Mouse (Mus musculus) embryonic facial prominence, embryonic 12.5 days (tissue): ENCODE data around the gene Cbx6. TPM values are rescaled to one million over a fixed set of nuclear protein-coding genes. Genes with fewer than 3 reads are reported as not detected.

Source experiments
- ATAC-seq: fragments of 200-750 bp; cut with Nextera tagmentation; 2 replicates; pipeline ENCODE4 v1.8.0; 2017; ENCODE audit not compliant: insufficient number of reproducible peaks, insufficient read depth, low FRiP score, low TSS enrichment
- H3K27ac ChIP-seq: fragments of 300-500 bp; sonication (generic); 2 replicates; pipeline ENCODE4 v1.5.1; 2016; ENCODE audit warnings: mild to moderate bottlenecking
- H3K27me3 ChIP-seq: fragments of 300-500 bp; sonication (generic); 2 replicates; pipeline ENCODE4 v1.6.1; 2016; ENCODE audit warnings: mild to moderate bottlenecking, moderate library complexity
- H3K36me3 ChIP-seq: fragments of 300-500 bp; sonication (generic); 2 replicates; pipeline ENCODE4 v1.6.1; 2016; ENCODE audit warnings: mild to moderate bottlenecking
- H3K4me1 ChIP-seq: fragments of 300-500 bp; sonication (generic); 2 replicates; pipeline ENCODE4 v1.6.1; 2016
- H3K4me2 ChIP-seq: fragments of 300-500 bp; sonication (generic); replicated peaks from 2 replicates; pipeline ENCODE4 v1.6.1; 2016; ENCODE audit warnings: mild to moderate bottlenecking, moderate library complexity
- H3K4me3 ChIP-seq: fragments of 300-500 bp; sonication (generic); 2 replicates; pipeline ENCODE4 v1.5.1; 2016; ENCODE audit warnings: mild to moderate bottlenecking
- H3K9ac ChIP-seq: fragments of 300-500 bp; sonication (generic); 2 replicates; pipeline ENCODE4 v1.6.1; 2016; ENCODE audit warnings: mild to moderate bottlenecking, moderate library complexity
- H3K9me3 ChIP-seq: fragments of 300-500 bp; sonication (generic); 2 replicates; pipeline ENCODE4 v1.6.1; 2016; ENCODE audit warnings: mild to moderate bottlenecking, moderate library complexity
- WGBS: fragments of 180-500 bp; shearing (Covaris S2); methylation state at CpG from one replicate; pipeline ENCODE4 v1.1.7; 2016; 5-methylcytosine and 5-hydroxymethylcytosine counted together
- polyA plus RNA-seq: library from polyadenylated mRNA; unstranded; fragments of >200 nt; fragmentation: Nextera tagmentation; extraction: Ambion mirVana; gene quantifications from 2 replicates; pipeline ENCODE4 v1.2.1, GENCODE M21; 2016

Cbx6 gene
- polyA plus RNA-seq, 1 experiment from 2014 or later, result 31.5 TPM

- 79% methylated on average over 10 of the region's 10 CpGs for WGBS
- Histone ChIP-seq H3K4me2 (no peak overlapping the region), H3K27me3 (peaks cover 43% of the 10 kb centered on the region), H3K9me3 (no peaks in the 10 kb centered on the region), H3K4me3 (no peak overlapping the region), H3K36me3 (no peaks in the 10 kb centered on the region), H3K4me1 (no peaks in the 10 kb centered on the region), H3K9ac (no peak overlapping the region), H3K27ac (no peak overlapping the region)
- ATAC-seq, result no peak
Observed at GRCm38 (mm10) chr15:79798591-79798990, 35.9 kb downstream of the Cbx6 start.

- Histone ChIP-seq H3K4me3 (no peak overlapping the region), H3K27ac (no peak overlapping the region), H3K27me3 (peaks cover 33% of the 10 kb centered on the region), H3K9ac (no peak overlapping the region), H3K36me3 (no peaks in the 10 kb centered on the region), H3K9me3 (no peaks in the 10 kb centered on the region), H3K4me2 (no peak overlapping the region), H3K4me1 (no peaks in the 10 kb centered on the region)
- WGBS, result 76% methylated on average over 8 of the region's 8 CpGs
- no peak for ATAC-seq
Observed at GRCm38 (mm10) chr15:79797680-79798079, 36.8 kb downstream of the Cbx6 start.

GRCm38 (mm10) chr15:79797096-79797495, 37.4 kb downstream of the Cbx6 start:
- no peak overlapping the region for H3K4me2 ChIP-seq
- peaks cover 28% of the 10 kb centered on the region for H3K27me3 ChIP-seq
- no peak for ATAC-seq

GRCm38 (mm10) chr15:79796256-79796655, 38.2 kb downstream of the Cbx6 start:
- H3K27me3 ChIP-seq, result peaks cover 24% of the 10 kb centered on the region; the same call in 1 of the 2 replicates
- no peak overlapping the region for H3K27ac ChIP-seq
- H3K9me3 ChIP-seq, result no peaks in the 10 kb centered on the region
- ATAC-seq, result no peak
- no peak overlapping the region for H3K9ac ChIP-seq
- H3K4me2 ChIP-seq, result no peak overlapping the region
- no peaks in the 10 kb centered on the region for H3K36me3 ChIP-seq
- WGBS, result 86% methylated on average over 12 of the region's 12 CpGs
- no peaks in the 10 kb centered on the region for H3K4me1 ChIP-seq
- no peak overlapping the region for H3K4me3 ChIP-seq

More at GRCm38 (mm10) chr15:79797096-79797495, 37.4 kb downstream of the Cbx6 start:
- Histone ChIP-seq H3K27ac (no peak overlapping the region), H3K9me3 (no peaks in the 10 kb centered on the region), H3K4me3 (no peak overlapping the region), H3K4me1 (no peaks in the 10 kb centered on the region), H3K9ac (no peak overlapping the region), H3K36me3 (no peaks in the 10 kb centered on the region)
- WGBS, result 84% methylated on average over 7 of the region's 7 CpGs

- Histone ChIP-seq H3K9ac (no peak overlapping the region), H3K4me3 (no peak overlapping the region), H3K4me2 (no peak overlapping the region), H3K36me3 (no peaks in the 10 kb centered on the region), H3K27ac (no peak overlapping the region), H3K9me3 (no peaks in the 10 kb centered on the region), H3K27me3 (peaks cover 10% of the 10 kb centered on the region; the same call in 1 of the 2 replicates), H3K4me1 (no peaks in the 10 kb centered on the region)
- 23% methylated on average over 20 of the region's 20 CpGs for WGBS
- ATAC-seq, result no peak
Observed at GRCm38 (mm10) chr15:79794173-79794572, 40.3 kb downstream of the Cbx6 start.

- WGBS, result 90% methylated on average over 9 of the region's 9 CpGs
- Histone ChIP-seq H3K27ac (no peak overlapping the region), H3K4me2 (no peak overlapping the region), H3K27me3 (peaks cover 10% of the 10 kb centered on the region; the same call in 1 of the 2 replicates), H3K4me1 (no peaks in the 10 kb centered on the region), H3K4me3 (no peak overlapping the region), H3K36me3 (no peaks in the 10 kb centered on the region), H3K9ac (no peak overlapping the region), H3K9me3 (no peaks in the 10 kb centered on the region)
- ATAC-seq, result no peak
Observed at GRCm38 (mm10) chr15:79793076-79793475, 41.4 kb downstream of the Cbx6 start.

GRCm38 (mm10) chr15:79792455-79792854, 42.0 kb downstream of the Cbx6 start:
- H3K9ac ChIP-seq, result no peak overlapping the region
- H3K27ac ChIP-seq, result no peak overlapping the region
- H3K36me3 ChIP-seq, result no peaks in the 10 kb centered on the region
- H3K9me3 ChIP-seq, result no peaks in the 10 kb centered on the region
- no peaks in the 10 kb centered on the region for H3K4me1 ChIP-seq
- H3K4me2 ChIP-seq, result no peak overlapping the region
- H3K4me3 ChIP-seq, result no peak overlapping the region
- 25% methylated on average over 19 of the region's 19 CpGs for WGBS
- no peak for ATAC-seq
- H3K27me3 ChIP-seq, result peaks cover 14% of the 10 kb centered on the region

- H3K27me3 ChIP-seq, result peaks cover 14% of the 10 kb centered on the region
- H3K36me3 ChIP-seq, result no peaks in the 10 kb centered on the region
- WGBS, result 4% methylated on average over 12 of the region's 12 CpGs
- H3K9me3 ChIP-seq, result no peaks in the 10 kb centered on the region
- H3K4me2 ChIP-seq, result no peak overlapping the region
- ATAC-seq, result no peak
- H3K27ac ChIP-seq, result no peak overlapping the region
- H3K4me3 ChIP-seq, result no peak overlapping the region
- H3K9ac ChIP-seq, result no peak overlapping the region
- no peaks in the 10 kb centered on the region for H3K4me1 ChIP-seq
Observed at GRCm38 (mm10) chr15:79791502-79791901, 43.0 kb downstream of the Cbx6 start.

- Histone ChIP-seq H3K27ac (no peak overlapping the region), H3K4me2 (no peak overlapping the region), H3K4me3 (no peak overlapping the region), H3K9ac (no peak overlapping the region), H3K4me1 (no peaks in the 10 kb centered on the region), H3K27me3 (peaks cover 14% of the 10 kb centered on the region), H3K36me3 (no peaks in the 10 kb centered on the region), H3K9me3 (no peaks in the 10 kb centered on the region)
- WGBS, result 84% methylated on average over 6 of the region's 6 CpGs
- ATAC-seq, result no peak
Observed at GRCm38 (mm10) chr15:79790905-79791304, 43.6 kb downstream of the Cbx6 start.

- no peak overlapping the region for H3K4me3 ChIP-seq
- no peak overlapping the region for H3K9ac ChIP-seq
- H3K4me1 ChIP-seq, result no peaks in the 10 kb centered on the region
- no peak overlapping the region for H3K27ac ChIP-seq
- H3K36me3 ChIP-seq, result no peaks in the 10 kb centered on the region
- ATAC-seq, result no peak
- H3K9me3 ChIP-seq, result no peaks in the 10 kb centered on the region
- WGBS, result 50% methylated on average over 8 of the region's 8 CpGs
- peaks cover 14% of the 10 kb centered on the region for H3K27me3 ChIP-seq
- no peak overlapping the region for H3K4me2 ChIP-seq
Observed at GRCm38 (mm10) chr15:79790111-79790510, 44.4 kb downstream of the Cbx6 start.

- no peak for ATAC-seq
Observed at GRCm38 (mm10) chr15:79787815-79788214, 46.7 kb downstream of the Cbx6 start.

GRCm38 (mm10) chr15:79785056-79785455, 49.4 kb downstream of the Cbx6 start:
- Histone ChIP-seq H3K27ac (no peak overlapping the region), H3K27me3 (peaks cover 4% of the 10 kb centered on the region; the same call in 1 of the 2 replicates), H3K9ac (no peak overlapping the region), H3K4me1 (no peaks in the 10 kb centered on the region), H3K4me3 (no peak overlapping the region), H3K4me2 (no peak overlapping the region), H3K36me3 (no peaks in the 10 kb centered on the region), H3K9me3 (no peaks in the 10 kb centered on the region)
- 63% methylated on average over 1 of the region's 1 CpGs for WGBS
- ATAC-seq, result no peak

More at GRCm38 (mm10) chr15:79787815-79788214, 46.7 kb downstream of the Cbx6 start:
- Histone ChIP-seq H3K27me3 (peaks cover 9% of the 10 kb centered on the region; the same call in 1 of the 2 replicates), H3K36me3 (no peaks in the 10 kb centered on the region), H3K9me3 (no peaks in the 10 kb centered on the region), H3K9ac (no peak overlapping the region), H3K4me1 (no peaks in the 10 kb centered on the region), H3K4me2 (no peak overlapping the region), H3K27ac (no peak overlapping the region), H3K4me3 (no peak overlapping the region)
- 57% methylated on average over 8 of the region's 8 CpGs for WGBS

- peaks cover 15% of the 10 kb centered on the region for H3K4me1 ChIP-seq
Observed at GRCm38 (mm10) chr15:79777749-79778148, 56.7 kb downstream of the Cbx6 start, which contains the start of gene Dnal4. TSS of gene Dnal4 (minus strand) at chr15:79777849.

More at GRCm38 (mm10) chr15:79777749-79778148, 56.7 kb downstream of the Cbx6 start, which contains the start of gene Dnal4:
- H3K27ac ChIP-seq, result no peak within 1 kb of the TSS
- ATAC-seq, result no peak
- no peaks in the 10 kb centered on the region for H3K36me3 ChIP-seq
- no peak within 1 kb of the TSS for H3K4me2 ChIP-seq
- no peak within 1 kb of the TSS for H3K4me3 ChIP-seq
- H3K9ac ChIP-seq, result no peak within 1 kb of the TSS
- H3K27me3 ChIP-seq, result no peaks in the 10 kb centered on the region
- no peaks in the 10 kb centered on the region for H3K9me3 ChIP-seq
